Mouse (Mus musculus) G1E (cell line): Measurements from ENCODE around the gene Ppfia4.

Experiments used
- CTCF ChIP-seq: IDR thresholded peaks from 2 replicates; pipeline ENCODE4 v1.5.1; 2012; ENCODE audit warnings: low read depth, low read length, inconsistent platforms, mixed read lengths
- GATA1 ChIP-seq: IDR thresholded peaks from 2 replicates; pipeline ENCODE4 v1.6.1; 2012; ENCODE audit warnings: borderline replicate concordance, low read length, inconsistent platforms, mixed read lengths
- GATA2 ChIP-seq: IDR thresholded peaks from 2 replicates; pipeline ENCODE4 v1.6.1; 2012; ENCODE audit warnings: low read depth, low read length, inconsistent platforms, borderline replicate concordance
- POLR2AphosphoS5 ChIP-seq: IDR thresholded peaks from 2 replicates; pipeline ENCODE4 v1.6.1; 2012; ENCODE audit warnings: low read depth, low read length, inconsistent platforms; ENCODE audit not compliant: insufficient replicate concordance
- TAL1 ChIP-seq: conservative IDR thresholded peaks from 2 replicates; pipeline ENCODE4 v1.6.1; 2012; ENCODE audit warnings: low read depth, low read length, inconsistent platforms, mixed read lengths

GRCm38 (mm10) chr1:134293738-134294604, 38.8 kb downstream of the Ppfia4 start:
- TF ChIP-seq CTCF, result no peak
- TF ChIP-seq GATA1, result no peak
- no peak for TF ChIP-seq TAL1
- no peak for TF ChIP-seq GATA2
- no peak for TF ChIP-seq POLR2AphosphoS5
